Mouse (Mus musculus) mouse embryonic stem cell (cell line): ENCODE measurements around the gene Sft2d1.
"Not testable (repeated sequence)": the region's sequence is repeated elsewhere in the genome, so short reads cannot be mapped to it uniquely, and the experiment has no call there.

Source experiments
- in situ Hi-C, 2 experiments: fragments of 300-500 bp; cut with MboI; formaldehyde crosslinking; loops; 1 replicate in 1 of 2; 3 replicates in 1 of 2; pipeline ENCODE4 v1.14.3; 2019 to 2020; ENCODE audit warnings: low sequenced_read_pairs in 2 of 2, low pct_unique_long_range_greater_than_20kb in 1 of 2, mixed read lengths in 1 of 2; ENCODE audit not compliant: unreplicated experiment in 1 of 2

Gene Sft2d1

DNA sequence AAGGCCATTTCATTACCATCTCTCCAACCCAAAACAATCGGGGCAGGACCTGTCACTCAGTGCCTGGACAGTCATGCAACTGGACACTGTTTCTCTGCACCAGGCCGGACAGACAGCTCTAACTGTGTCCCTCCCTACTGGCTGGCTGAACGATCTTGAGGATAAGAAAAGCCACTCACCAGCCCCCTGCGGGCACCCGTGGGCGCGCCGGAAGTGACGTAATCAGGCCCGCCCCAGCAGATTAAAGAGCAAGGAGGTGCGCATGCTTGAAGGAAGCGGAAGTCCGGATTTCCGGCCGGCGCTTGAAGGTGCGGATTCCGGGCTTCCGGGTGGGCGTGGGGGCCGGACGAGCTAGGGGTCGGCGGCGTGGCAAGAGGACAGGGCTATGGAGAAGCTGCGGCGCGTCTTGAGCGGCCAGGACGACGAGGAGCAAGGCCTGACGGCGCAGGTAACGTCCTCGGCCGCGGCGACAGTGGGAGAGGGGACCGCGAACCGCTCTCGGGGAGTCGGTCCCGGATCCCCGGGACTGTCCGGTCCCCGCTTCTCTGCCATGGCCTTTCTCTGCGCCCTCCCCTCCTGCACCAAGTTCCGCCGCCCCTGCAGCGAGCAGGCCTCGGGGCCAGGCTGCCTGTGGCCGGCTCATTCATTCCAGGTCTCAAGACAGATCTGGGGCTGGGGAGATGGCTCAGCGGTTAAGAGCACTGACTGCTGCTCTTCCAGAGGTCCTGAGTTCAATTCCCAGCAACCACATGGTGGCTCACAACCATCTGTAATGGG is at the start of gene Sft2d1:
Gene Sft2d1, plus strand, starts transcription at position 265 of the 777 bp plus-strand sequence.
- in situ Hi-C loops: no loop called here

DNA sequence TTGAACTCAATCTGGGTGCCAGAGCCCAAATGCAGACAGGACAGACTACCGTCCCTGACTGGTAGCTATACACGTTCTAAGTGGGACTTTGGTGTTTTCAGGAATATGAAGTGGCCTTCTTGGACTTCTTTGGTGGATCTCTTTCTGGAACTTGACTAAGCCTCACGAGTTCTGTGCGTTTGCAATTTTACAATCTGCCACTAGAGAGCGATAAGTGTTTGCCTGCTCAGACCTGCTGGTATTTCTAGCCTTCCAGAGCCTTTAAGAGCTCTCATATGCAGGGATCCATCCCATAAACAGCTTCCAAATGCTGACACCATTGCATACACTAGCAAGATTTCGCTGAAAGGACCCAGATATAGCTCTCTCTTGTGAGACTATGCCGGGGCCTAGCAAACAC is 46.3 kb upstream of the Sft2d1 start:
- in situ Hi-C loops: not testable (repeated sequence)

DNA sequence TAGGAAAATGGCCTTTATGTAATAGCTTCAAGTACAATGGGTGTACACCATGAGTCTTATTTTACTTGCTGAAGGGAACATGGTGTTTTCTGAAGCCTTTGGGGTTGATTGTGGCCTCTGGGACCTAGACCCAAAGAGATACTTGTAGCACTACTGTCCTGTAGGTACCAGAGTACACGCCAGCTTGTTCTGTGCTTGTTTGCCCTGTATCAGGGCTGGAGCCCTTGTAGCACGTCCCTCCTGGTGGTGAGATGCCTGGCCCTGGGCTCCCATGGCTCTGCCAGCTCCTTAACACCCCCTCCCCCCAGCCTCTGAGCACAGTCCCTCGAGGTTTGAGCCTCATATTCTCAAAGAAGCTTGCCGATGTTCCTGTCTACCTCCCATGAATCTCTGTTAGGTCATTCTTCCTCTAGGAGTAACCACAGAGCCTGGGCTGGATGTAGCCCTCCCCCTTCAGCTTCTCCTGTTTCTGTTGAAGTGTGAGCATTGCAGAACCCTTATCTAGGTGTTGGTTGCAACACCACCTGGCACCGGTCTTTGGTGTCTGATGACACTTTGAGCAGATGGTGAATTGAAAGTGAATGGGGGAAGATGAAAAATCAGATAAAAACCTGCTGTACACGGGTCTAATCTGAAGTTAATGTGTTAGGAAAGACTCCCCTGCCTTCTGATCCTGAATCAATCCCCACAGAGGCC is 38.7 kb upstream of the Sft2d1 start:
- in situ Hi-C loops: no loop called here

DNA sequence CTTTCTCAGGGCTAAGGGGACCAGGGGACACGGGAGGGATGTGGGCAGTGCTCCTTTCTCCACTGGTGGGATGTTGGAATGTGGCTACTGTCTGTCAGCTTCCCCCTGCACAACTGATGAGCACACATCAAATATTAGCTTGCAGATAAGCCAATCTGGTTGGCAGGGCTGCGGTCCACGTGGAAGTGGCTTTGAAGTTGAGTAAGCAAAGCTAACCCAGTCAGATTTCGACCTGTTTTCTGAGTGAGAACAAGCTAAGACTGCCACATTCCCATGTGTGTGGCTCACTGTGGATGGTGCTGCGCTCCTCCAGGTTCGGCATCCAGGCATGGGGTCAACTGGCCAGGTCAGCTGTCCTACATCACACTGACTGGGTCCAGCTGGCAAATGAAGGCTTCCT is 38.0 kb upstream of the Sft2d1 start:
- in situ Hi-C loops: no loop called here

DNA sequence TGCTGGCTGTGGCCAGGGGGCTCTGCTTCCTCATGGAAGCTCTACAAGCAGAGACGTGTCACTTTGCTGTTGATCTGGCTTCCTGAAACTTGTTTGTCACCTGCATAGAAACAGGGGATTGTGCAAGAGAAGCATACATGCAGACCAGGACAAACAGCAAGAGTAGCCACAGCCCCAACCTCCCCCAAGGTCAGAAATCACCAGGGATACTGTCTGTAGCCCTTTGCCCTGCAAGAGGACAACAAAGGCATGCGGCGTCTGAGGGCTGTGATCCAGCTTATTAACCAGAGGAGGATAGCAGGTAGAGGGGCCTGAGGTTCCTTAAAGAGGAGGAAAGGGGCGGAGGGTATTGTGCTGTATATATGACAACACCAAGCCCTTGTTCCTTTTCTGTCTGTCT is 34.8 kb upstream of the Sft2d1 start:
- in situ Hi-C loops: no loop called here

DNA sequence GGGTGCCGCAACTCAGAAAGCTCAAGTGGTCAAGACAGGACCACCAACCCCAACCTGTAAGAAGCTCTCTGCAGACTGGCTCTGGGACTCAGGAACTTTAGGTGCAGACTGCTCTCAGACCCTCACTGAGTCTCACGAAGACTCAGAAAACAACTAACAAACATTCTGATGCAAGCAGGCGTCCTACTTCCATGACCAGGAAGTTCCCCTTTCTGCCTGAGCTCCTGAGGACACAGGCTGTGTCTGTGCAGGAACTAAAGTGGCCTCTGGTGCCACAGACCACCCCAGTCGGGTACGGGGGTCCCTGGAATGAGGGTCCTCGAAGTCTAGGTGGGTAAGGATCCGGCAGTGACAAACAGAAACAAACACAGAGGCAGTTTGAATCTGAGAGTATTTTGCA is 34.2 kb upstream of the Sft2d1 start:
- in situ Hi-C loops: no loop called here

DNA sequence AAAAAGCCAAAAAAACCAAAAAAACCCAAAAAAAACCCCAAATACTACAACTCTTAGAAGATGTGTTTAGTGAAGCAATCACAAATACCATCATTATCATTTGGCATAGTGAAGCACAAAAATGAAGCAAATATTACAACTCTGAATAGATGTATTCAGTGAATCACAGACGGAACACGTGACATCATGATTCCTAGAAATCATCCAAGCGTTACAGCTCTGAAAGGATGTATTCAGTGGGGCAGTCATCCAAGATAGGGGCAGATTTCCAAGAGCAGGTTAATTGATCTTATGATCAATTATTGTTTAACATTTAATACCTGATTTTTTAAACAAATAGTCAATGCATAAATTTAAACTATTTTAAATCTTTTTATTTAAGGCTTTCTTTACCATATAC is 33.6 kb upstream of the Sft2d1 start:
- in situ Hi-C loops: no loop called here

DNA sequence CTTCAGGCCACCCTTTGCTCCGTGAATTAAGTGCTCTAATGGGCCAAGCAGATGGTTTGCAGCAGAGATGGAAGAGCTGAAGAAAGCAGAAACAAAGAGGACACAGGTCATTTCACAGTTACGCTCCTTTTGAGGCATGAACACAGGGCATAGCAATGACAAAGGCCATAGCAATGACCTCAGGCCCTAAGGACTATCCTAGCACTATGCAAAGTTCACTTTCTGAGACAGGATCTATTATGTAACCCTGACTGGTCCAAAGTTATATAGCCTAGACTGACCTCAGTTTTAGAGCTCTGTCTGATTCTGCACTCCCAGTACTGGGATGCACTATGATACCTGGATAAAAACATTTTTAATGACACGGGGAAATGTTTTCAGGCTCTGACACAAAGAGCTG is 32.5 kb upstream of the Sft2d1 start:
- in situ Hi-C loops: no loop called here

DNA sequence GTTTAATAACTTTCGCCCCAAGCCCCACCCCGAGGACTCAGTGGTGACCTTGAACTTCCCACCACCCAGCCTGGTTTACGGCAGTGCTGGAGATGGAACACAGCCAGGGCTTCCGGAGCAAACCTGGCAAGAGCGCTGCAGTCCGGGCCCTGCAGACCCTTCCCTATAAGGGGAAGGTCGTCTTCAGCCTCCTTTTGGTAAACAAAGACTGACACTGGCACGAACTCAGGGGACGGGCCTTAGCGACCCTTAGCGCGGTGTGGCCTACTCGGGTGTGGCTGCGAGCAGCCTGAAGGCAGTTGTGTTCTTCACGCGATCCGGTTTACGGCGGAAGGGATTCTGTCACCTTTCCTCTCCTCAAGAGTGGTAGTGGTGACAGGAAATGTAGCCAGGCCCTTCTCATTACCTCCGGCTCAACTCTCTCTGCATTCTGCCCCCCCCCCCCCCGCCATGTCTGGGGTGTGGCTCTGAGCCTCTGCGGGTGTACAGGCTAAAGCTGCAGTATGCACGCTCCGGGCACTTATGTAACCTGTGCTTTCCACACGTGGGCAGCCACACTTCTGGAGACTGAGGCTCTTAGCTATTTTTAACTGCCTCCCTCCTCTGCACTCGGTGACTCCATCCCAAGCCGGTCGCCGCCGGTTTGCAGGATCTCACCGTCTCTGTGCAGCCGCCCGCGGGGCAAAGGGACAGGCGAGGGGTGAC is 27.9 kb upstream of the Sft2d1 start, which contains the start of gene Mpc1:
Gene Mpc1, plus strand, starts transcription at position 84 of the 705 bp plus-strand sequence.
- in situ Hi-C loops: no loop called here

DNA sequence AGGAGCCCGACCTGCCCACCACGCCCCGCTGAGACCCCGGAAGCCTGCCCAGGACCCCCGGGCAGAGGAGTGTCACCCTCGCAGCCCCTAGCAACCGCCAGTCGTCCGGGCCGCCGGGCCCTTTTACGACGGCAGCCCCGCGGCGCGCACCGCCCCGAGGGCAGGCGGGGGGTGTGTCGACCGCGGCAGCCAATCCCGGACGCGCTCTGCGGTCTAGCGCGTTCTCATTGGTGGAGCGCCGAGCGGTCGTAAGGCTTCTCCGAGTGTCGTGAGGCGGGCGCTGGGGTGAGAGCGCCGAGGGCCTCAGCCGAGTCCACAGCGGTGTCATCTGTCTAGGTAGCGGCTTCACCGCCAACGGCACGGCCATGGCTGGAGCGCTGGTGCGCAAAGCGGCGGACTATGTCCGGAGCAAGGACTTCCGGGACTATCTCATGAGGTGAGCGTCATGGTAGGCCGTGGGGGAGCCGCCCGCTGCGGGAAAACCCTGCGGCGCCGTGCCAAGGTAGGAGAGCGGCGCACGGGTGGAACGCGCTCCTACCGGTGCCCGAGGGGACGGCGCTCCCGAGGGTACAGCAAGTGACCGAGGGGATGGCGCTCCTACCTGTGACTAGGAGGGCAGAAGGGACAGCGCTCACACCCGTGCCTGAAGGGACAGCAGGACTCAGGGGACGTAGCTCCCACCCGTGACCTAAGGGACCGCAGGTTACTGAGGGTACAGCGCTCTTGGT is 27.2 kb upstream of the Sft2d1 start:
- in situ Hi-C loops: no loop called here

DNA sequence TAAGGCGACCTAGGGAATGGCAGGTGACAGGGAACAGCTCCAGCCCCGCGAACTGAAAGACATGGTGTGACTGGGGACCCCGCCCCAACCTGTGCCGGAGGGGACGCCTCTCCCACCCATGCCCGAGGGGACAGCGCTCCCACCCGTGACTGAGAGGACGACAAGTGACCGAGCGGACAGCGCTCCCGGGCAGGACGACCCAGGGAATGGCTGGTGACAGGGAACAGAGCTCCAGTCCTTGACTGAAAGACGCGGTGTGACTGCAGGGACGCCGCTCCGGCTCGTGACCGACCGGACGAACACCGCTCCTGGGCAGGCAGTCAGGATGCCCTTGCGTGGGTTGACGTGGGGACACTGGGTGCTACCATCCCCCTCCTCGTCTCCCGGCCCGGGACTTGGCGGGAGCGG is 26.6 kb upstream of the Sft2d1 start:
- in situ Hi-C loops: no loop called here

DNA sequence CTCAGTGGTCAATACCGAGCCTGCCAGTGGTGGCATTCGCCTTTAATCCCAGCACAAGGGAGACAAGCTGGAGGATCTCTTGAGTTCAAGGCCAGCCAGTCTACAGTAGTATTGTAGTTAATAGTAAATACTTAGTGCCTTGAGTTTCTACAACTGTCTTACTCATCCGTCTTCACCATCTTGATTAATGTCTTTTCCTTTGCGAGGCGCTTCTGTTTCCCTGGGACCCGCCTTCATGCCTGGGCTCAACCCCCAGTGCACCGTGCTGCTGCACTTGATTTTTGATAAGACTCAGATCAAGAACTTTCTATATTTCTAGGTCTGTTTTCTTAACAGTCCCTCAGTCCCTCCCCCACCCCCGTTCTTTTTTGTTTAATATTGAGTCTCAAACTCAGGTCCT is 25.8 kb upstream of the Sft2d1 start:
- in situ Hi-C loops: no loop called here

DNA sequence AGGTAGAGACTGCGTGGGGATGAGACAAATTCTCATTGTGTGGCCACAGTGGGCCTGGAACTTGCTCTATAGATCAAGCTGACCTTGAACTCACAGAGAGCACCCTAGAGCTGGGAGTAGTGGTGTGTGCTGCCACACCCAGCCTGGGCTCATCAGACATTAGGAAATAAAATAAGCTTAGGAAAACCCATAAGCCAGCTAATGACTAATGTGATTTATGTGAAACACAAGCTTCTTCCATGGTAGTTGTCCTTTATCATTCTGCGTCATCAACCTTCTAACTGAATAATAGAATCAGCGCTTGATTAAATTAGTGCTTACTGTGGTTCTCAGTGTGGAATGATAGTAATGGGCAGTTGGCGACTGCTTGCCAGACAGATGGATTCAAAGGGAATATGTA is 23.9 kb upstream of the Sft2d1 start:
- in situ Hi-C loops: no loop called here

DNA sequence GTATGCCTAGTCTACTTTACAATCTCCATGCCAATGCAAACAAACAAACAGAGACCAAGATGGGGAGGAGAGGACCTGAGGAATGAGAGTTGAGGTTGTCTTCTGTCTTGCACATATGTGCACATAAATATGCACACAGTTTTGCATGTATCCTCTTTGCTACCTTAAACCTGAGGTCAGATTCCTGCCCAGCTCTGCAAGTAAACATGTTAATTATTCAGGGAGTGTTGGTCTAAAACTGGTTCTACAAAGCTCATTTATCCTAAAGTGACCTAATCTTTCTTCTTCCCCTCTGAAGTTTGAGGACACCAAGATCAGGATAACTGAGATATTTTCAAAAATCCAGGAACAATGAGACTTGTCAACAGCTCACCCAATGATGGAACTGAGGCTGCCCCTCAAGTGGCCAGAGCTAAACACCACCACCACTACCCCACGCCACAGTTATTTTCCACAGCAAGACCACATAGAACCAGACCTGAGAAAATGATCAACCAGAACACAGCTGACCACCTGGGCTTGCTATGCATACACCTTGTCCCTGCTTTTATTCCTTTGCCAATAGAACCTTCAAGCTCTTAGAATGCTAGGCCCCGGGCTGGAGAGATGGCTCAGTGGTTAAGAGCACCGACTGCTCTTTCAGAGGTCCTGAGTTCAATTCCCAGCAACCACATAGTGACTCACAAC is 20.8 kb upstream of the Sft2d1 start:
- in situ Hi-C loops: no loop called here

DNA sequence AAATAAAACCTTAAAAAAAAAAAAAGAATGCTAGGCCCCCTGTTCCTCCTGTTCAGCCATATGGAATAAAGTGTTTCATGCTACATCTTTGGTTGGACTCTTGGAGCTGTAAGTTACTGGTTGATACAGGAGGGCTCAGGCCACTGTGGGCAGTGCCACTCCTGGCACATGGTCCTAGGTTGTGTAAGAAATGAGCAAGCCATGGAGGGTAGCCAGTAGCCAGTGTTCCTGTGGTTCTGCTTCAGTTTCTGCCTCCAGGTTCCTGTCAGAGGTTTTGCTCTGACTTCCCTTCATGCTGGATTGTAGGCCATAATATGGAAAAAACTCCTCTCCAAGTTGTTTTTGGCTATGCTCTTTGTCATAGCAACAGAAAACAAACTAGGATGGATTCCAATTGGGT is 20.2 kb upstream of the Sft2d1 start:
- in situ Hi-C loops: no loop called here

DNA sequence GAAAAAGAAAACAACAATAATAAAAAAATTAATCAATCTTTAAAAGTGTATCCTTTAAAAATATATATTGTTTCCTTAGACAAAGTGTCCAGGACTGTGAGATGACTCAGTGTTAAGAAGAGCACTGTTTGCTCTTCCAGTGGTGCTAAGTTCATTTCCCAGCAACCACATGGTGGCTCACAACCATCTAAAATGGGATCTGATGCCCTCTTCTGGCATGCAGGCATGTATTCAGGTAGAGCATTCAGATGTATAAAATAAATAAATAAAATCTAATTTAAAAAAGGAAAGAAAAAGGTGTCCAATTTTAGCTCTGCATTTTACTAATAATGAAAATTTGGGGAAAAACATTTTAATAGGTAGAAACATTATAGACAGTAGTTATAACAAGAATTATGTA is 15.1 kb upstream of the Sft2d1 start:
- in situ Hi-C loops: no loop called here

DNA sequence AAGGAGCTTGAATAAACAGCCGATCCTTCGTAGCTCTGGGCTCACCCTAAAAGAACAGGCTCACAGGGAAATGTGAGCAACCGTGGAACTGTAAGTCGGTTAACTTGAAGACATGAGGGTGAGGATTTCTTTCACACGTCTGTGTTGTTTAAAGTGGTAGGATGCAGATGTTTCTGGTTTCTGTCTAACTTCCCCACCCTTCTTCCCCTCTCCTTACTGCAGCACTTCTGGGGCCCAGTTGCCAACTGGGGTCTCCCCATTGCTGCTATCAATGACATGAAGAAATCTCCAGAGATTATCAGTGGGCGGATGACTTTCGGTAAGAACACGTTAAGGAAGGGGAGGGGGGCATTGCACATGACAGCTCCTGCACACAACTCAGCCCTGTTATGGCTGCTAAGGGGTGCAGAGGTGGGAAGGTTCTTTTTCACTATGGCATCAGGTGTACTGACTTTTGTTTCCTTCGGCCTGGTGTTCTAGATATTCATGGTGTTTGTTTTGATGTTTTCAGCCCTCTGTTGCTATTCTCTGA is 14.5 kb upstream of the Sft2d1 start:
- in situ Hi-C loops: no loop called here

DNA sequence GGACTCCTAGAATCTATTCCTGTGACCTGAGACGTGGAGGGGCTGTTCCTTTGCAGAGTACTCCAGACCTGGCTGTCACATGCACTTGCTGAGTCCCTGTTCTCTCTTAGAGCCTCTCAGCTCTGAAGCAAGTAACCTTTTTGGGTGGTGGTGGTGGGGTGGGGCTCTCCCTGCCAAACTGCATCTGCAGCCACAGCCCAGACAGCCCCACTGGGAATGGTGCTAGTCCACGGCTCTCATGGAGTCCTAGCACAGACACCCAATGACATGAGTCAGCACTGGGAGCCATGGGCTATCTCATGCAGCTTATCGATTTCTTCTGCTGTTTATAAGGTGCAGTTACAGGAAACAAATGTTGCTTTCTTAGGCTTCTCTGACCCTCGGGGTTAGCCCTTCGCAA is 13.2 kb upstream of the Sft2d1 start:
- in situ Hi-C loops: no loop called here
